9 mouse cellular contexts compared by ENCODE assay signal in genomic region chr11:106255174-106255573, GRCm38 (mm10). TPM values are rescaled to one million over a fixed set of nuclear protein-coding genes. Genes with fewer than 3 reads are reported as not detected.
DNase-seq lines count a peak whose midpoint lies in the region; ATAC-seq lines count a peak whose summit lies in the region.
"Had no signal": no experiment of that assay in that cellular context is flagged by ENCODE, and none has a peak within 500 bp of the region (broad histone marks: within the 10 kb centered on the region; RNA-seq: fewer than 3 reads in every experiment).

No protein-coding gene starts in this region.

- H3K4me1 ChIP-seq in erythroblast, embryonic 14.5 days (ENCODE audit: control insufficient read depth) = peaks cover 39% of the 10 kb centered on the region
- H3K4me1 ChIP-seq in embryonic facial prominence, embryonic 13.5 days = peaks cover 21% of the 10 kb centered on the region
- peaks cover 18% of the 10 kb centered on the region for H3K4me1 ChIP-seq in limb, embryonic 10.5 days
- H3K4me1 ChIP-seq in neural tube, embryonic 14.5 days (ENCODE audit: control insufficient read depth, insufficient read depth, low read length) = peaks cover 15% of the 10 kb centered on the region

- DNase-seq in 3T3-L1 (ENCODE audit: low read depth, low spot score) = peak; percentile 74
- DNase-seq in limb, embryonic 10.5 days (ENCODE audit: low spot score) = no peak
- no peak for DNase-seq in right cerebral cortex, postnatal 25 days
- no peak for DNase-seq in testis, postnatal 14 days (ENCODE audit: low spot score)

- 3% methylated on average over 22 of the region's 22 CpGs for WGBS in embryonic facial prominence, embryonic 13.5 days
- WGBS in limb, embryonic 10.5 days = 3% methylated on average over 22 of the region's 22 CpGs
- WGBS in neural tube, embryonic 14.5 days = 4% methylated on average over 22 of the region's 22 CpGs

- ATAC-seq in erythroblast, adult 5-6 weeks (replicated peaks; ENCODE audit: low FRiP score, poor library complexity, severe bottlenecking) = no peak
- ATAC-seq in embryonic facial prominence, embryonic 13.5 days (ENCODE audit: insufficient number of reproducible peaks, insufficient read depth, low FRiP score, low TSS enrichment, low read depth) = no peak
- 0 out of 2 replicates have a peak, but pooled peaks have one; percentile 2 for ATAC-seq in neural tube, embryonic 14.5 days (ENCODE audit: low read depth)

- H3K9me3 ChIP-seq in erythroblast, embryonic 14.5 days (ENCODE audit: control insufficient read depth, low read length) = no peaks in the 10 kb centered on the region
- no peaks in the 10 kb centered on the region for H3K9me3 ChIP-seq in embryonic facial prominence, embryonic 13.5 days
- no peaks in the 10 kb centered on the region for H3K9me3 ChIP-seq in limb, embryonic 10.5 days (replicated peaks)
- no peaks in the 10 kb centered on the region for H3K9me3 ChIP-seq in neural tube, embryonic 14.5 days (ENCODE audit: control insufficient read depth, low read length)

- H3K27ac ChIP-seq in embryonic facial prominence, embryonic 13.5 days = peak overlapping the region; percentile 78; the same call in 1 of the 2 replicates
- peak overlapping the region; percentile 91 for H3K27ac ChIP-seq in limb, embryonic 10.5 days
- no peak overlapping the region for H3K27ac ChIP-seq in neural tube, embryonic 14.5 days (ENCODE audit: low read depth, low read length)

- H3K4me2 ChIP-seq in embryonic facial prominence, embryonic 13.5 days = peak overlapping the region; percentile 92
- peak overlapping the region; percentile 89 for H3K4me2 ChIP-seq in neural tube, embryonic 14.5 days (ENCODE audit: low read depth, low read length)

- H3K27me3 ChIP-seq in erythroblast, embryonic 14.5 days (ENCODE audit: control insufficient read depth) = no peaks in the 10 kb centered on the region
- H3K27me3 ChIP-seq in embryonic facial prominence, embryonic 13.5 days = no peaks in the 10 kb centered on the region
- H3K27me3 ChIP-seq in limb, embryonic 10.5 days (ENCODE audit: low read depth, poor library complexity, severe bottlenecking) = no peaks in the 10 kb centered on the region
- H3K27me3 ChIP-seq in neural tube, embryonic 14.5 days (ENCODE audit: control insufficient read depth, insufficient read depth, low read length) = no peaks in the 10 kb centered on the region
- H3K27me3 ChIP-seq: Patski had no signal

- peak overlapping the region; percentile 94 for H3K4me3 ChIP-seq in erythroblast, embryonic 14.5 days (replicated peaks)
- H3K4me3 ChIP-seq in embryonic facial prominence, embryonic 13.5 days = peak overlapping the region; percentile 69
- peak overlapping the region; percentile 89 for H3K4me3 ChIP-seq in limb, embryonic 10.5 days
- H3K4me3 ChIP-seq in neural tube, embryonic 14.5 days (ENCODE audit: low read depth, low read length) = peak overlapping the region; percentile 68

- peak overlapping the region; percentile 83 for H3K9ac ChIP-seq in embryonic facial prominence, embryonic 13.5 days
- peak overlapping the region; percentile 44 for H3K9ac ChIP-seq in neural tube, embryonic 14.5 days (replicated peaks; ENCODE audit: low read depth, low read length)

- peaks cover 76% of the 10 kb centered on the region for H3K36me3 ChIP-seq in erythroblast, embryonic 14.5 days (ENCODE audit: control insufficient read depth)
- peaks cover 62% of the 10 kb centered on the region for H3K36me3 ChIP-seq in embryonic facial prominence, embryonic 13.5 days
- peaks cover 76% of the 10 kb centered on the region for H3K36me3 ChIP-seq in limb, embryonic 10.5 days
- H3K36me3 ChIP-seq in neural tube, embryonic 14.5 days (ENCODE audit: control insufficient read depth, insufficient read depth, low read length) = peaks cover 24% of the 10 kb centered on the region

RNA-seq across cellular contexts. Expression of gene Ftsj3, which starts 0.7 kb away (rescaled TPM):
- 0.49 and 0.56 TPM in 2 replicates for polyA plus RNA-seq in erythroblast, embryonic 14.5 days (2012)
- 6.0 and 7.5 TPM in 2 replicates for total RNA-seq in erythroblast, adult 5-6 weeks (2015; ENCODE audit: low replicate concordance)
- total RNA-seq in erythroblast, adult 5-6 weeks (2017; ENCODE audit: low replicate concordance) = 24.0 and 29.1 TPM in 2 replicates
- 60.0 and 63.0 TPM in 2 replicates for polyA plus RNA-seq in embryonic facial prominence, embryonic 13.5 days (2015; fragmentation: Nextera tagmentation; extraction: Ambion mirVana)
- 85.6 and 91.1 TPM in 2 replicates for polyA plus RNA-seq in limb, embryonic 10.5 days (2016; fragmentation: Nextera tagmentation; extraction: Ambion mirVana)
- polyA plus RNA-seq in neural tube, embryonic 14.5 days (2014; fragmentation: Nextera tagmentation; extraction: Ambion mirVana) = 29.6 and 36.3 TPM in 2 replicates

RNA-seq across cellular contexts. Expression of gene Psmc5, which starts 0.8 kb away (rescaled TPM):
- 3.8 and 5.2 TPM in 2 replicates for polyA plus RNA-seq in erythroblast, embryonic 14.5 days (2012)
- total RNA-seq in erythroblast, adult 5-6 weeks (2015; ENCODE audit: low replicate concordance) = 11.7 and 23.8 TPM in 2 replicates
- total RNA-seq in erythroblast, adult 5-6 weeks (2017; ENCODE audit: low replicate concordance) = 30.6 and 49.8 TPM in 2 replicates
- polyA plus RNA-seq in embryonic facial prominence, embryonic 13.5 days (2015; fragmentation: Nextera tagmentation; extraction: Ambion mirVana) = 286 and 310 TPM in 2 replicates
- 415 and 441 TPM in 2 replicates for polyA plus RNA-seq in limb, embryonic 10.5 days (2016; fragmentation: Nextera tagmentation; extraction: Ambion mirVana)
- polyA plus RNA-seq in neural tube, embryonic 14.5 days (2014; fragmentation: Nextera tagmentation; extraction: Ambion mirVana) = 300 and 322 TPM in 2 replicates

RNA-seq across cellular contexts. Expression of gene Smarcd2, which starts 17.6 kb away (rescaled TPM):
- polyA plus RNA-seq in erythroblast, embryonic 14.5 days (2012) = 6.5 and 7.7 TPM in 2 replicates
- total RNA-seq in erythroblast, adult 5-6 weeks (2015; ENCODE audit: low replicate concordance) = 15.9 and 17.1 TPM in 2 replicates
- total RNA-seq in erythroblast, adult 5-6 weeks (2017; ENCODE audit: low replicate concordance) = 41.4 and 51.1 TPM in 2 replicates
- polyA plus RNA-seq in embryonic facial prominence, embryonic 13.5 days (2015; fragmentation: Nextera tagmentation; extraction: Ambion mirVana) = 75.7 and 88.0 TPM in 2 replicates
- 66.4 and 72.6 TPM in 2 replicates for polyA plus RNA-seq in limb, embryonic 10.5 days (2016; fragmentation: Nextera tagmentation; extraction: Ambion mirVana)
- polyA plus RNA-seq in neural tube, embryonic 14.5 days (2014; fragmentation: Nextera tagmentation; extraction: Ambion mirVana) = 10.3 and 21.4 TPM in 2 replicates

RNA-seq across cellular contexts. Expression of gene Tcam1, which starts 21.3 kb away (rescaled TPM):
- not detected in 2 replicates for polyA plus RNA-seq in erythroblast, embryonic 14.5 days (2012)
- total RNA-seq in erythroblast, adult 5-6 weeks (2015; ENCODE audit: low replicate concordance) = 0.42 TPM in 1 of 2 replicates, not detected in the other
- 0.56 TPM in 1 of 2 replicates, not detected in the other for total RNA-seq in erythroblast, adult 5-6 weeks (2017; ENCODE audit: low replicate concordance)
- polyA plus RNA-seq in embryonic facial prominence, embryonic 13.5 days (2015; fragmentation: Nextera tagmentation; extraction: Ambion mirVana) = 0.19 and 0.44 TPM in 2 replicates
- polyA plus RNA-seq in limb, embryonic 10.5 days (2016; fragmentation: Nextera tagmentation; extraction: Ambion mirVana) = 0.18 and 0.36 TPM in 2 replicates
- polyA plus RNA-seq in neural tube, embryonic 14.5 days (2014; fragmentation: Nextera tagmentation; extraction: Ambion mirVana) = 0.27 TPM in 1 of 2 replicates, not detected in the other

RNA-seq across cellular contexts. Expression of gene Ddx42, which starts 38.4 kb away (rescaled TPM):
- polyA plus RNA-seq in erythroblast, embryonic 14.5 days (2012) = 1.4 and 1.5 TPM in 2 replicates
- total RNA-seq in erythroblast, adult 5-6 weeks (2015; ENCODE audit: low replicate concordance) = 13.4 and 14.6 TPM in 2 replicates
- total RNA-seq in erythroblast, adult 5-6 weeks (2017; ENCODE audit: low replicate concordance) = 18.8 and 35.8 TPM in 2 replicates
- 81.2 and 90.4 TPM in 2 replicates for polyA plus RNA-seq in embryonic facial prominence, embryonic 13.5 days (2015; fragmentation: Nextera tagmentation; extraction: Ambion mirVana)
- 94.9 and 108 TPM in 2 replicates for polyA plus RNA-seq in limb, embryonic 10.5 days (2016; fragmentation: Nextera tagmentation; extraction: Ambion mirVana)
- 73.2 and 97.4 TPM in 2 replicates for polyA plus RNA-seq in neural tube, embryonic 14.5 days (2014; fragmentation: Nextera tagmentation; extraction: Ambion mirVana)

Comparison
In these comparisons a context has a peak if more than half of its experiments do, and no peak if none do; other contexts are left out.
1. RNA of gene Ftsj3, which starts 0.7 kb away (polyA plus RNA-seq): 85.6 to 91.1 TPM in limb, embryonic 10.5 days, 60.0 to 63.0 TPM in embryonic facial prominence, embryonic 13.5 days and 29.6 to 36.3 TPM in neural tube, embryonic 14.5 days; 0.49 to 0.56 TPM in erythroblast, embryonic 14.5 days; every median in the first group is over 10 times any median in the second.
2. RNA of gene Psmc5, which starts 0.8 kb away (polyA plus RNA-seq): 415 to 441 TPM in limb, embryonic 10.5 days, 286 to 310 TPM in embryonic facial prominence, embryonic 13.5 days and 300 to 322 TPM in neural tube, embryonic 14.5 days; 3.8 to 5.2 TPM in erythroblast, embryonic 14.5 days; every median in the first group is over 10 times any median in the second.
3. Peak in every context shown above with its lines, with median percentiles within 50 percentile points of each other: H3K4me3 ChIP-seq.